Mouse (Mus musculus): ENCODE measurements at regions not wholly inside any gene's neighbourhood (a gene's known extent, or its start where the extent isn't known, plus 50 kb on each side); places are given as distances from the start of the nearest gene placed in this dataset. TPM values are rescaled to one million over a fixed set of nuclear protein-coding genes. Genes with fewer than 3 reads are reported as not detected.

DNA sequence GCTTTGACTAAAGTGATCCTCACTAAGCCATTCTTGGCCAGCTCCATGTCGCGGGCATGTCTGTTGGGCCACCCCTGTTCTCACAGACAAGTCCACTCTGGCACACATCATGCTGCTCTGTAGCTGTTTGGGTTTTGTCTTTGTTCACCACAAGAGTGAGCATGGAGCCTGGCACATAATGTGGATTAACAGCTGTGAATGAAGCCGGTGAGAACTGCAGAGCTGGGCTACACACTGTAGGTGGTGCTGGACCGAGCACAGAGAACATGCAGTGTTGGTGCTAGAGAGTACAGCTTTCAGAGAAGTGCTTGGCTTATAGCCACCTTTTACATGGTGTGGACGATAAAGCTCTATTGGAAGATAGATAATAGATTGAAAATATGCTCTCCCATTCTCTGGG, 74.2 kb upstream of the Tmem260 start:
- 0 out of 2 replicates have a peak, but pooled peaks cover 3% of the 10 kb centered on the region for H3K27me3 ChIP-seq (ENCODE audit: control insufficient read depth, insufficient read depth, low read length)
- no peak overlapping the region for H3K4me2 ChIP-seq (ENCODE audit: low read length)
- no peak overlapping the region for H3K4me3 ChIP-seq (replicated peaks; ENCODE audit: low read depth, low read length)
- no peak overlapping the region for H3K27ac ChIP-seq (replicated peaks; ENCODE audit: low read depth, low read length)
- WGBS = 35% methylated on average over 5 of the region's 5 CpGs
- H3K9ac ChIP-seq (replicated peaks; ENCODE audit: low read length) = no peak overlapping the region
- no peaks in the 10 kb centered on the region for H3K36me3 ChIP-seq (ENCODE audit: control insufficient read depth, insufficient read depth, low read length)
- H3K4me1 ChIP-seq (ENCODE audit: control insufficient read depth, insufficient read depth, low read length) = peaks cover 9% of the 10 kb centered on the region
- ATAC-seq (ENCODE audit: low FRiP score, low TSS enrichment) (peak; percentile 70), DNase-seq (peak; percentile 86)
- no peaks in the 10 kb centered on the region for H3K9me3 ChIP-seq (ENCODE audit: control insufficient read depth, low read length)

DNA sequence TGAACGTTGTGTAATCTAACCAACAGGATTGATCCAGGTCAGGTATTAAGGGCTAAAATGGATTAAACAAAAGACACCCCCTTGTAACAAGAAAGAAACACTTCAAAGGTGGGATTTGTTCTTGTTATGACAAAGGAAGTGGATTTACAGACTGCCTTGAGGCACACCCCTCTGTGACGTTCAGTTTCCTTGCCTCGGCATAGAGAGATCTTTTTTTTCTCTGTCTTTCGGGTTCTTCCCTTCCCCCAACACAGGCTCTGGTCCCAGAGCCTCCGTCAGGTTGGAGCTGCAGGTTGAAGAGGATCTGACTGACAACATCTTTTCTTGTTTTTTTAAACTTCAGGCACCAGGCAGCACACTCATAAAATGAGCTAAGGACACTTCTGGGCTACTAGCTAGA, 69.8 kb upstream of the Tmem260 start:
- peak; percentile 46 for DNase-seq
- Histone ChIP-seq H3K36me3 (ENCODE audit: control insufficient read depth, insufficient read depth, low read length) (no peaks in the 10 kb centered on the region), H3K9me3 (ENCODE audit: control insufficient read depth, low read length) (no peaks in the 10 kb centered on the region), H3K4me3 (replicated peaks; ENCODE audit: low read depth, low read length) (no peak overlapping the region), H3K4me2 (ENCODE audit: low read length) (peak overlapping the region; percentile 15; the same call in 1 of the 2 replicates), H3K9ac (replicated peaks; ENCODE audit: low read length) (no peak overlapping the region), H3K4me1 (ENCODE audit: control insufficient read depth, insufficient read depth, low read length) (peaks cover 9% of the 10 kb centered on the region), H3K27ac (replicated peaks; ENCODE audit: low read depth, low read length) (no peak overlapping the region), H3K27me3 (ENCODE audit: control insufficient read depth, insufficient read depth, low read length) (0 out of 2 replicates have a peak, but pooled peaks cover 3% of the 10 kb centered on the region)
- ATAC-seq (ENCODE audit: low FRiP score, low TSS enrichment) = no peak; the same call in 1 of the 2 replicates
- WGBS = 18% methylated on average over 5 of the region's 5 CpGs

Small RNA genes in the stretch of these regions (microRNA-seq; reads per million reads assigned to microRNA genes)
- not detected for gene Gm23881
